Mouse (Mus musculus): ENCODE results near the gene Arhgap42. TPM values are rescaled to one million over a fixed set of nuclear protein-coding genes. Genes with fewer than 3 reads are reported as not detected.

Gene Arhgap42
- 17.1 and 19.7 TPM in 2 replicates for polyA plus RNA-seq (2015; fragmentation: Nextera tagmentation; extraction: Ambion mirVana)

GRCm38 (mm10) chr9:9238438-9239391 is at the start of gene Arhgap42:
Arhgap42 (minus strand) TSS chr9:9239101.
- Histone ChIP-seq H3K9me3 (no peaks in the 10 kb centered on the region), H3K9ac (peak within 1 kb of the TSS; percentile 90)
- under 1% methylated on average over 78 of the region's 78 CpGs for WGBS

GRCm38 (mm10) chr9:9288140-9288539 is 49.2 kb upstream of the Arhgap42 start:
- H3K9me3 ChIP-seq, result no peaks in the 10 kb centered on the region
- H3K27ac ChIP-seq, result no peak overlapping the region
- no peaks in the 10 kb centered on the region for H3K36me3 ChIP-seq (replicated peaks)
- no peaks in the 10 kb centered on the region for H3K4me1 ChIP-seq
- no peak overlapping the region for H3K9ac ChIP-seq
- no peak overlapping the region for H3K4me2 ChIP-seq
- 91% methylated on average over 2 of the region's 2 CpGs for WGBS
- no peak overlapping the region for H3K4me3 ChIP-seq
- no peaks in the 10 kb centered on the region for H3K27me3 ChIP-seq (replicated peaks)
- no peak for ATAC-seq (replicated peaks)

More at GRCm38 (mm10) chr9:9238438-9239391, at the start of gene Arhgap42:
- H3K4me2 ChIP-seq, result peak within 1 kb of the TSS; percentile 79
- peak within 1 kb of the TSS; percentile 82 for H3K27ac ChIP-seq
- no peaks in the 10 kb centered on the region for H3K36me3 ChIP-seq (replicated peaks)
- ATAC-seq (replicated peaks), result peak; percentile 94
- H3K4me3 ChIP-seq, result peak within 1 kb of the TSS; percentile 92
- no peaks in the 10 kb centered on the region for H3K27me3 ChIP-seq (replicated peaks)
- H3K4me1 ChIP-seq, result peaks cover 8% of the 10 kb centered on the region; the same call in 1 of the 2 replicates

- no peak overlapping the region for H3K9ac ChIP-seq
- H3K27ac ChIP-seq, result no peak overlapping the region
- WGBS, result 2% methylated on average over 2 of the region's 2 CpGs
- H3K4me3 ChIP-seq, result no peak overlapping the region
- H3K4me1 ChIP-seq, result no peaks in the 10 kb centered on the region
- no peaks in the 10 kb centered on the region for H3K27me3 ChIP-seq (replicated peaks)
- H3K36me3 ChIP-seq (replicated peaks), result no peaks in the 10 kb centered on the region
- H3K4me2 ChIP-seq, result no peak overlapping the region
- H3K9me3 ChIP-seq, result no peaks in the 10 kb centered on the region
- ATAC-seq (replicated peaks), result 0 out of 2 replicates have a peak, but pooled peaks have one; percentile 48
Observed at GRCm38 (mm10) chr9:9269305-9269704, 30.4 kb upstream of the Arhgap42 start.

GRCm38 (mm10) chr9:9267606-9268601 is 29.0 kb upstream of the Arhgap42 start:
- Histone ChIP-seq H3K36me3 (replicated peaks) (no peaks in the 10 kb centered on the region), H3K27me3 (replicated peaks) (no peaks in the 10 kb centered on the region), H3K4me3 (no peak overlapping the region), H3K9ac (no peak overlapping the region), H3K4me1 (no peaks in the 10 kb centered on the region), H3K27ac (no peak overlapping the region), H3K4me2 (no peak overlapping the region), H3K9me3 (no peaks in the 10 kb centered on the region)
- WGBS, result 84% methylated on average over 6 of the region's 6 CpGs
- no peak for ATAC-seq (replicated peaks)

GRCm38 (mm10) chr9:9263543-9263942 is 24.6 kb upstream of the Arhgap42 start:
- H3K27ac ChIP-seq, result no peak overlapping the region
- H3K9me3 ChIP-seq, result no peaks in the 10 kb centered on the region
- no peaks in the 10 kb centered on the region for H3K4me1 ChIP-seq
- H3K4me2 ChIP-seq, result no peak overlapping the region
- H3K27me3 ChIP-seq (replicated peaks), result no peaks in the 10 kb centered on the region
- WGBS, result 27% methylated on average over 1 of the region's 1 CpGs
- H3K9ac ChIP-seq, result no peak overlapping the region
- no peaks in the 10 kb centered on the region for H3K36me3 ChIP-seq (replicated peaks)
- peak; percentile 82; the same call in 1 of the 2 replicates for ATAC-seq (replicated peaks)
- H3K4me3 ChIP-seq, result no peak overlapping the region

- WGBS, result 83% methylated on average over 2 of the region's 2 CpGs
- no peak for ATAC-seq (replicated peaks)
Observed at GRCm38 (mm10) chr9:9262479-9262878, 23.6 kb upstream of the Arhgap42 start.

GRCm38 (mm10) chr9:9254764-9255163 is 15.9 kb upstream of the Arhgap42 start:
- Histone ChIP-seq H3K27me3 (replicated peaks) (no peaks in the 10 kb centered on the region), H3K36me3 (replicated peaks) (no peaks in the 10 kb centered on the region), H3K4me3 (no peak overlapping the region), H3K9me3 (no peaks in the 10 kb centered on the region), H3K27ac (no peak overlapping the region), H3K4me1 (no peaks in the 10 kb centered on the region), H3K9ac (no peak overlapping the region), H3K4me2 (no peak overlapping the region)
- WGBS, result 96% methylated on average over 1 of the region's 1 CpGs
- no peak for ATAC-seq (replicated peaks)

More at GRCm38 (mm10) chr9:9262479-9262878, 23.6 kb upstream of the Arhgap42 start:
- Histone ChIP-seq H3K27me3 (replicated peaks) (no peaks in the 10 kb centered on the region), H3K9ac (no peak overlapping the region), H3K36me3 (replicated peaks) (no peaks in the 10 kb centered on the region), H3K27ac (no peak overlapping the region), H3K4me3 (no peak overlapping the region), H3K4me2 (no peak overlapping the region), H3K9me3 (no peaks in the 10 kb centered on the region), H3K4me1 (no peaks in the 10 kb centered on the region)

- Histone ChIP-seq H3K9ac (no peak overlapping the region), H3K4me1 (no peaks in the 10 kb centered on the region), H3K36me3 (replicated peaks) (no peaks in the 10 kb centered on the region), H3K4me2 (no peak overlapping the region), H3K27me3 (replicated peaks) (no peaks in the 10 kb centered on the region), H3K27ac (no peak overlapping the region), H3K4me3 (no peak overlapping the region), H3K9me3 (no peaks in the 10 kb centered on the region)
- ATAC-seq (replicated peaks), result 0 out of 2 replicates have a peak, but pooled peaks have one; percentile 20
- 50% methylated on average over 2 of the region's 2 CpGs for WGBS
Observed at GRCm38 (mm10) chr9:9248529-9248928, 9.6 kb upstream of the Arhgap42 start.

- ATAC-seq (replicated peaks), result no peak
- Histone ChIP-seq H3K27ac (no peak overlapping the region), H3K4me3 (no peak overlapping the region), H3K27me3 (replicated peaks) (no peaks in the 10 kb centered on the region), H3K9ac (no peak overlapping the region), H3K36me3 (replicated peaks) (no peaks in the 10 kb centered on the region), H3K4me1 (no peaks in the 10 kb centered on the region), H3K9me3 (no peaks in the 10 kb centered on the region), H3K4me2 (no peak overlapping the region)
Observed at GRCm38 (mm10) chr9:9245994-9246393, 7.1 kb upstream of the Arhgap42 start.

GRCm38 (mm10) chr9:9243834-9244233 is 4.9 kb upstream of the Arhgap42 start:
- Histone ChIP-seq H3K4me2 (no peak overlapping the region), H3K4me3 (no peak overlapping the region), H3K27ac (no peak overlapping the region), H3K27me3 (replicated peaks) (no peaks in the 10 kb centered on the region), H3K9ac (no peak overlapping the region), H3K36me3 (replicated peaks) (no peaks in the 10 kb centered on the region), H3K4me1 (no peaks in the 10 kb centered on the region), H3K9me3 (no peaks in the 10 kb centered on the region)
- WGBS, result 75% methylated on average over 3 of the region's 4 CpGs
- no peak for ATAC-seq (replicated peaks)

GRCm38 (mm10) chr9:9241202-9241795 is 2.4 kb upstream of the Arhgap42 start:
- Histone ChIP-seq H3K4me2 (no peak overlapping the region), H3K4me3 (no peak overlapping the region), H3K27ac (no peak overlapping the region), H3K9me3 (no peaks in the 10 kb centered on the region), H3K27me3 (replicated peaks) (no peaks in the 10 kb centered on the region), H3K9ac (no peak overlapping the region), H3K36me3 (replicated peaks) (no peaks in the 10 kb centered on the region), H3K4me1 (peaks cover 8% of the 10 kb centered on the region; the same call in 1 of the 2 replicates)
- WGBS, result 92% methylated on average over 7 of the region's 7 CpGs
- no peak for ATAC-seq (replicated peaks)
